Mouse (Mus musculus) spleen, embryonic (tissue): ENCODE results near the gene 4930451I11Rik.

ENCODE experiments used
- CTCF ChIA-PET: fragments of 350-600 bp; sonication (Branson Sonifier 250); formaldehyde crosslinking; loops from one replicate; lab custom pipeline; 2022; lab: Charles Lee

The 4930451I11Rik gene

DNA sequence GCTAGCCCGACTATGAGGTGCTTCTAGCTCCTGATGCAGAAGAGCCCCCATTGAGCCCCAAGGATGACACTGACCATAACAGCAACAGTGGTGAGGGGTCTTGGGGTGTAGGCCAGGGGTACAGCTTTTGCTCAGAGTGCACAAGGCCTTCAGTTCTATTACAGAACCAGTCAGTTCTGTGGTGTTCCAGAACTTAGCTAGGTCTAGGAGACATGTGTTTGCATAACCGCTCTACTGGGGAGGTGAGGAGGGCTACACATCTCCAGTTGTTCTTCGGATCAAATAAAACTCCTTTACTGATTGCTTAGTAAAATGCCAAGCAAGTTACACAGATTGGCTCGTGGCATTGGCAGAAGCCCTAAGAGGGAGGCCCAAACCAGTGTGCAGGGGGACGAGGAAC, at the start of gene 4930451I11Rik:
4930451I11Rik (minus strand) TSS at position 101 of the 400 bp plus-strand sequence.
- CTCF ChIA-PET = no interaction called here

DNA sequence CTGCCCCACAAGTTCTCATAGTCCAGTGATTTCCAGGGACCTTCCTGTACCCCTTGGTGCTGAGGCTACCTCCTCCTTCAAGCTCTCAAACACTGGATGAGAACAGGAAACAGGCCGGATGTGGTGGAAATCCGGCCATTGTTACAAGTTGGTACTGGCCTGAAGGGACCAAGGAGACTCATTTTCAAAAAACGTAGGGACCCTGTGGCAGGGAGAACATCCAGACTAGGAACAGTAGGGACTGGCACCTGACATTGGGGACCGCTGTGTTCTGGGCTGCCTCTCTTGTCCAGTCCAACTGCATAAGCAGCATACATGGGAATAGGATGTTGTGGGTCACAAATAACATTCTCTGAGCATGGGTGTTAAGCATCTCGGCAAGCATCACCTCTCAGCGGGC, 49.6 kb upstream of the 4930451I11Rik start:
- CTCF ChIA-PET = no interaction called here

DNA sequence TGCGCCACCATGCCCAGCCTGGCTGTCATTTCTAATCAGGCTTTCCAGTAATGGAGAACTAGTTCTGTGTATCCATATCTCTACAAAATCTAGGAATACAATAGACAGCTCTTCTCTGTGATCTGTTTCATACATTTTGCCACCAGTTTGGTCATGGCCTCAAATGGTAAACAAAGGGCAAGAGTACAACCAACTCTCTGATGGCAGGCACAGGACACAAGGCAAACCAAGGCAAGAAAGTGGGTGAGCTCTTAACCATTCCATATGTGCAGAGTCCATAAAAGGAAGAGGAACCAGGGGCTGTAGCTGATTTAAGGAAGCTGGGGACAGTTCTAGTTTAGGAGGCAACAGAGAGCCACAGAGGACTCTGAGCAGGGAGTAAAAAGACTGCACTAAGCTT, 45.8 kb upstream of the 4930451I11Rik start:
- CTCF ChIA-PET = no interaction called here

DNA sequence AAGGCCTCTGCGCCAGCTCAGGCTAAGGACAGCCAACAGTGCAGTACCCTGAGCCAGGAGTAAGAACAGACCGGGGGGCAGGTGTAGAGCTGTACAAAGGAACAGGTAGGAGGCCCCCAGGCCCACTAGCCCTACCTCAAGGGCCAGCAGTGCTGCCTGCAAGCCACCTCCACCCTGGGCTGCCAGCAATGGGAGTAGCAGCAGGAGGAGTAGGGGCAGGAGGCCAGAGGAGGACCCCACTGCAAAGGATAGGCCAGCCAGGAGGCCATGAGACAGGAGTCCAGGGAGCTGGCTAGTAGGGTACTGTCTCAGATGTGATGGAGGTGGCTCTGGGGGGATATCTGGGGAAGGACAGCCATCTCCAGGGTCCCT, 39.1 kb upstream of the 4930451I11Rik start:
- CTCF ChIA-PET = no interaction called here

DNA sequence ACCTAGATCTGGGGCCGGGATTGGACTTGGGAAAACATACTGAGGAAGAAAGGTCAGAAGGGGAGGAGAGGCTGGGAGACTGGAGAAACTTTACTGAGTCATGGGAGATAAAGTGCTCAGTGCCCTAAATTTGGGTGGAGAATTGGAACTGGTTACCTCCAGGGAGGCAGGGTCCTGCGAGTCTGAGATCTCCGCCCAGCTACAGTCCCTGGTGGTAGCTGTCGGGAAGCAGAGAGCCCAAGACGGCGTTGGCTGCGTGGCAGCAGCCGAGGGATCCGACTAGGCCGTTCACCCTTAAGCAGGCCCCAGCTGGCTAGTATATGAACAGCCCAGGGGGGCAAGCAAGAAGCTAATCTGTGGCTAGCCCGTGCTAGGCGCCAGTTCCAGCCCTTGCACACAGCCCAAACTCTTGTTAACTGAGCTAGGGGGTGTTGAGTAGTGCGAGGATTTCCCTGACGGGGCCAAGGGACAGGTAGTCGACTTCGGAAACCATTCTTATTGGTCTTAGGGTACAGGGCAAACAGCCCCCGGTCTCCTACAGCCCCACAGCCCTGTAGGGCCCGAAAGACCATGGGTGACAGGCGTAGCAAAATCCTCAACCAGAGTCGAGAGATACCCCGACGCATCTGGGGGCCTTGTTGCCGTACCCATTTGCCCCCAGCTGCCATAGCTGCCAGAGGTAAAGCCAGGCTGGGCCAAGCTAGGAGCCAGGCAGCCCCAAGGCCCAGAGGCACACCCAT, 38.5 kb upstream of the 4930451I11Rik start:
- CTCF ChIA-PET = no interaction called here

DNA sequence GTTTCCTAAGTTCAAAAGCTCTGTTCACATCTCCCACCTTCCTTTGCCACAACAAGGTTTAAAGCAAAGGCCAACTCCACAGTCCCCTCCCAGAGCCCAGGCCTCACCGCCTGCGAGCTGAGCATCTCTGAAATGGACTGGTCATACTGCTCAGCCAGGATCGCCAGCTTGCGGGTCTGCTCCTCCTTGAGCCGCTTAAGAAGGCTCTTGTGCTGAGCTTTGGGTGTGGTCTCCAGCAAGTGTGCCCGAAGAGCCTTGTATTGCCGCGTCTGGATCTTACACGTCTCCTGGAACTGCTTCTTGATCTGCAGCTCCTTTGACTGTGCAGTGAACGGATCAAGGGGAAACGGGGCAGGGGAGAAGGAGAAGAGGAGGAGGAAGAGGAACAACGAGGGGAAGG, 36.6 kb upstream of the 4930451I11Rik start:
- CTCF ChIA-PET = no interaction called here

DNA sequence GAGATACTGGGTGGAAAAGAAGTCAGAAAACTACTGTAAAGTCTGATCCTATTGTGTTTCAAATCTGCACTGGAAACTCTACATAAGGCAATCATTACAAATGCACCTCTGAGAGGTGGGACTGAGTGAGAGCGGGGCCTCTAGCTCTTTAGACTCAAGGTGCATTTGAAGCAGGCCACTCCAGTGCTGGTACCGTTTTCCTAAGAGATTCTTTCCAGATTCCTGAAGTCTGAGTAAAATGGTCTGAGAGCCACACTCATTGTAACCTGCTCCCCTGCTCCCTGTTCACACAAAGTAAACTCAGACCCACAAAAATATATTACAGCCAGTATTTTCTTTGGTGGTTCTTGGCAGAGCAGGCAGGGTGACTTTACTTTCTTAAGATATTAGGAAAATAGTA, 36.1 kb upstream of the 4930451I11Rik start:
- CTCF ChIA-PET = no interaction called here

DNA sequence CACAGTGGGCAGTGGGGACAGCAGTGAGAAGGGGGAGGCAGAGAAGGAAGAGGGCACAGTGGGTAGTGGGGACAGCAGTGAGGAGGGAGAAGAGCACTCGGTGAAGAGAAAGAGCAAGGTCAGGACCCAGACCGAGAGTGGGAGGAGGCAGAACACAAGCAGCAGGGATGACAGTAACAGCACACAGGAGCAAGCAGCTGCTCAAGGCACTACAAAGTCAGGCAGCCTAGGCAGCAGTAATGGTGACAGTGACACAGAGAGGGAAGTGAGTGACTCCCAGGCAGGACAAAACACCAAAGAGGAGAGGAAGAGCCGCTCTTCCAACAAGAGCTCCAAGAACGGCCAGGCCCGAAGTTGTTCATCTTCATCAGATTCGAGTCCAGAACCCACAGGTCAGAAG, 32.4 kb upstream of the 4930451I11Rik start:
- CTCF ChIA-PET = interaction anchor here (1.1 kb wide), 1 partner anchor 20 kb away, joined by 3 read pairs; no protein-coding TSS in a partner anchor

DNA sequence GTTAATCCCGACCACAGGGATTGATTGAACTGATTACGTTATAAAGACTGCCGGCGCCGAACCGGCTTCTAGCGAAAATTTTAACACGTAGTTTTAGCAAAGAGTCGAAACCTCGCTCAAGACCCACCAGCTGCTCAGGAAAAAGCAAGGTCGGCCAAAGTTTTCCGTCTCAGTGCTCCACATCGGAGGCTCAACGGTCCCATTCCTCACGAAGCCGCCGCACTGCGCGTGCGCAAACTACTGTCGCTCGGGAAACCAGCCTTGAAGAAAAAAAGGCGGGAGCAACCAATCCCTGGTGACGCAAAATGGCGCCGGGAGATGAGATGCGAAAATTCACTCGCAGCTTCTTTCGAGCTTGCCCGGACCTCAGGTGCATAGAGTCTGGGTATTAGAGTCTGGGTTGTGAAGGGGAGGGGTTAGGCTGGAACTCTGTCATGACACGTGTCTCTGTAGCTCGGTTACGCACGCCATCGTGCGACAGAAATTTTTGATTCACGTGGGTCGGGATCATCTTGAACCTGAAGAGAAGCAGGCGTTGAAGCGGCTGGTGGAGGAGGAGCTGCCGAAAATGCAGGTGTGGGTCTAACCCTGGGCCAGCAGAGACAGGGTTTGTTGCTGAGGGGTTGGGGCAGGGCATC, 30.8 kb upstream of the 4930451I11Rik start, which contains the start of gene Ino80e:
Ino80e (minus strand) TSS at position 231 of the 638 bp plus-strand sequence.
- CTCF ChIA-PET = interaction anchor here (0.6 to 1.6 kb wide), 3 partner anchors 23 to 194 kb away, joined by 4 to 7 read pairs (median 4); partner anchors contain the start of gene Taok2

DNA sequence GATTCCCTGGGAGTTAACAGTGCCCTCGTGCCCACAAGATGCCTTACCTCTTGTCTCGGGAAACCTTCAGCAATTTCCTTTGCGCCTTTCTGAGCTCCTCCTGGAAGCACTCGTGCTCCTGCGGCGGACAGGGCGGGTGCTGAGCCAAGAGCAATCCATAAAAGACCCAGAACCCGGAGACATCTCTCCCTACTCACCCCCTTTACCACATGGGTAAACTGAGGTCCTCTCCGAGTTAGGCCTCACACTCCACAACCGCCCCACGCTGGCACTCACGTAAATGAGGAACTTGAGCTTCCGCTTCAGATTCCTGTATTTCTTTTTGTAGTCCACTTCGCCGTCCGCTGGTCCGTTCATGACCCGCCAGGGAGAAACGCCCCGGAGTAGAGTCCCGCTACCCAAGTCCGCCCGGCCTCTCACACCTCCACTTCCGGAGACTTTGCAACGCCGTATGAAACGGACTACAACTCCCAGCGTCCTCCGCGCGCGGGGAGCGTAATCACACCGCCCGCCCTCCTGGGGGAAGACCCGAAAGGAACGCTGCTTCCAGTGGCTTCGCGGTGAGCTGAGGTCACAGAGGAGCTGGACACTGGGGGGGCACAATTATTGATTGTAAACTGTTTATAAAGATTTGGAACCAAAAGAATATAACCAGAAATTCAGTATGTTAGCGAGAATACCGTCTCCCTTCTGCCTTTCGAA, 30.1 kb upstream of the 4930451I11Rik start, which contains the start of gene Hirip3:
Hirip3 (plus strand) TSS at position 544 of the 702 bp plus-strand sequence.
- CTCF ChIA-PET = interaction anchor here (0.6 to 1.6 kb wide), 4 partner anchors 23 to 193 kb away, joined by 4 to 7 read pairs (median 4); partner anchors contain the start of gene Taok2

DNA sequence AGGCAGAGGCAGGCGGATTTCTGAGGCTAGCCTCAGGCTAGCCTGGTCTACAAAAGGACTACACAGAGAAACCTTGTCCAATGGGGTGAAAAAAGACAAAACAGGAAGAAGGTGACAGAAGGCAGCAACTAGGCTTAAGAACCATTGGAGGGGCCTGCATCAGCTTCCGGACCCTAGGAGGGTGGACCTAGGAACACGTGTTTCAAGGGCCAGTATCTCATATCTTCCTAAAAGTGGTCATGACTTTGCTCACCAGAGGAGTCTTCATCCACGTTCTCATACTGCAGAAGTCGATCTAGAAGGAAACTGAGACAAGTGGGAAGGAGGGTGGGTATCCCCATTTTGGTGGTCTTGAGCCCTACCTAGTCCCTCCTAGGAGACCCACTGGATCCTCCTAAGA, 29.5 kb upstream of the 4930451I11Rik start:
- CTCF ChIA-PET = interaction anchor here (0.6 kb wide), 2 partner anchors 52 to 227 kb away, joined by 4 read pairs; no protein-coding TSS in a partner anchor

DNA sequence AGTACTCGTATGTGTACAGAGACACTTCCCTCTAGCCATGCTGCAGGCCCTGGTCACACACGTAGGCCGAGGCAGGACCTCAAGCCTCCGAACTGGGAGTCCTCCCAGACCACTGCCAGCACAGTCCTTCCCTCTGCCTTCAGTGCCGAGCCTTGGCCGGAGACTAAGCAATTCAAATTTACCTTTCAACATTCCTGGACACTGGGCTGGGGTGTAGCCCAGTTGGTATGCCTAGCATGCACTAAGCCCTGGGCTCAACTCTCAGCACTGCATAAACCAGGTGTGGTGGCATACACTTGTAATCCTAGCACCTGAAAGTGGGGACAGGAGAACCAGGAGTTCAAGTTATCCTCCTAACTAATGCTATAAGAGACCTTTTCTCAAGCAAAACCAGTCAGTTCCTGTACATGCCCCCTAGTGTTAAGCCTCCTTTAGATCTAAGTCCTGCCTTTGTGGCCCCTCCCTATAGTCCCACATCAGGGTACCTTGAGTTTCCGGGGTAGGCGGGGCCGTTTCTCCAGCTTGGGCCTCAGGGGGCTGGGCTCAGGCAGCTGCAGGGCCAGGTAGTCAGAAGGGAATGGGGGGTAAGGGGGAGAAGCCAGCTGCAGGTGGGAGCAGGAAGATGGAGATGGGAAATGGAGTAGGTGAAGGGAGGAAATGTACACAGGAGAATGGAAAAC, 25.4 kb upstream of the 4930451I11Rik start:
- CTCF ChIA-PET = no interaction called here

DNA sequence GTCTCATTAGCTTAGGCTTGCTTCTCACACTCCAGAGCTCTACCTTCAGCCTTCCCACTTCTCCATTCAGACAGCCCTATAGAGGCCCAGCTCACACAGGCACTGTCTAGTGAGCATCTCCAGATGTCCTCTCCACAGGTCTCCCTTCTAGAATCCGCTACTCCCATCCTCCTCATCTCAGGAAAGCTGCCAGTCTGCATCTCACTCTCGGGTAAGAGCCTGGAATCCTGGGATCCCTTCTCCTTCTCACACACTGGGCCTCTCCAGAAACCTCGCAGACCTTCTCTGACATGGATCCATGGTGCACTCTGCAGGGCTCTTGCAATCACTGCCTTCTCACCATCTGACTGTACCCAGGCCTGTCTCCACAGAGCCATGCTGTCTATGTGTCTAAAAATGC, 24.2 kb upstream of the 4930451I11Rik start:
- CTCF ChIA-PET = no interaction called here

DNA sequence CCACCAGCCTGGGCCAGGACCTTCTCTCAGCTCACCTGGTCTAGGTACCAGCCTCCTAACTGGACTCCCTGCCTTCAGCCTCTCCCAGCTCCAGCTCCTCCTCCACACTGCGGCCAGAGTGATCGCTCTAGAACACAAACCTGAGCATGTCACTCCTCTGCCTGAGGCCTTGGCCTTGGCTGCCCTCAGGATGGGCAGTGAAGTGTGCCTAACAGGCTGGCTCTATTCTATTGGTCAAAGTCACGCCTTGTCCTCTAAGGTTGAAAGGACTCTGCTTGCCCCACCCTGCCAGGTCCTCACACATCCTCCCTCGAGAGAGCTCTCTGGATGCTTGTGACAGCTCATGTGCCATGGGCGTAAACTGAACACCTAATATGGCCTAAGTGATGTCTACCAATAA, 22.0 kb upstream of the 4930451I11Rik start:
- CTCF ChIA-PET = interaction anchor here (0.6 kb wide), 1 partner anchor 258 kb away, joined by 3 read pairs; no protein-coding TSS in a partner anchor

DNA sequence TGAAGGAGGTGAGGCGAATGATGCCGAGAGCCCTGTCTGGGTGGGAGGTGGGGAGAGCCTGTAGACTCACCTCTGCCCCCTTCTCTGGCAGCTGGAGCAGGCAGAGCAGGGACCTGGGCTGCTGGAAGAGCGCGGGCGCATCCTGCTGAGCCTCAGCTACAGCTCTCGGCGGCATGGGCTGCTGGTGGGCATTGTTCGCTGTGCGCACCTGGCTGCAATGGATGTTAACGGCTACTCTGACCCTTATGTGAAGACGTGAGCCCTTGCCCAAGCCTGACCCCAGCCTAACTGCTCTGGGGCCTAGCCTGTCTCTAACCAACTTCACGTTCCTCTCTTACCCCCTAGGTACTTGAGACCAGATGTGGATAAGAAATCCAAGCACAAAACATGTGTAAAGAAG, 19.8 kb upstream of the 4930451I11Rik start:
- CTCF ChIA-PET = no interaction called here

DNA sequence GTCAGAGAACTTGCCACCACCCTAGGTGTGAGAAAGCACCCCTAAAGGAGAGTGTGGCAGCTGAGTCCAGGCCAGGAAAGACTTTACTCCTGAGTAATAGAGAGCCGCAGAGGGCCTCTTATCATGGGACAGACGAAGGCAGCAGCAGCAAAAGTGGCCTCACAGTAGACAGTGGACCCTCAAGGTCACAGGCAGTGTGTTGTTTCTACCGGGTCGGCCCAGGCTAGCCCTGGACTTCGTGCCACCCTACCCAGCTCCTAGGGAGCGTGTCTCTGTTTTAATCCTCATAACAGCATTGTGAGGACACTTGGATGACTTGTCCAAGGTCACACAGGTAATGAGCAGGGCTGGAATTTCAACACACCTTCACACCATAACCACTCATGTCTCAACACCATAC, 18.7 kb upstream of the 4930451I11Rik start:
- CTCF ChIA-PET = no interaction called here

DNA sequence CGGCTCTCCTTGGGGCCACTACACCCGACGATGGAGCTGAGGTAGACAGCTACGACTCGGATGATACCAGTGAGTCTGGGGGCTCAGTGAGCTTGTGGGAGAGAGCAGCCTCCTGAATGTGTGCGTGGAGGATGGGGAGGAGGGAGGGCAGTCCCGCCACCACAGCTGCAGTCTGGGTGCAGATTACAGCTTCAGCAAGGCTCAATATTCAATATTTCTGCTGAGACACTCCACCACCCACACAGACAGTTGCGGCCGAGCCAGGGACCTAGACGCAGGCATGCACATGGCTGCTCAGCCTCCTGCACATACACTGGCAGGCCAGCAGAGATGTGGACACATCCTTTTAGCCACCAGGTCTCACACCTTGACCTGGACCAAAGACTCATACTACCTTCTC, 17.4 kb upstream of the 4930451I11Rik start:
- CTCF ChIA-PET = no interaction called here

DNA sequence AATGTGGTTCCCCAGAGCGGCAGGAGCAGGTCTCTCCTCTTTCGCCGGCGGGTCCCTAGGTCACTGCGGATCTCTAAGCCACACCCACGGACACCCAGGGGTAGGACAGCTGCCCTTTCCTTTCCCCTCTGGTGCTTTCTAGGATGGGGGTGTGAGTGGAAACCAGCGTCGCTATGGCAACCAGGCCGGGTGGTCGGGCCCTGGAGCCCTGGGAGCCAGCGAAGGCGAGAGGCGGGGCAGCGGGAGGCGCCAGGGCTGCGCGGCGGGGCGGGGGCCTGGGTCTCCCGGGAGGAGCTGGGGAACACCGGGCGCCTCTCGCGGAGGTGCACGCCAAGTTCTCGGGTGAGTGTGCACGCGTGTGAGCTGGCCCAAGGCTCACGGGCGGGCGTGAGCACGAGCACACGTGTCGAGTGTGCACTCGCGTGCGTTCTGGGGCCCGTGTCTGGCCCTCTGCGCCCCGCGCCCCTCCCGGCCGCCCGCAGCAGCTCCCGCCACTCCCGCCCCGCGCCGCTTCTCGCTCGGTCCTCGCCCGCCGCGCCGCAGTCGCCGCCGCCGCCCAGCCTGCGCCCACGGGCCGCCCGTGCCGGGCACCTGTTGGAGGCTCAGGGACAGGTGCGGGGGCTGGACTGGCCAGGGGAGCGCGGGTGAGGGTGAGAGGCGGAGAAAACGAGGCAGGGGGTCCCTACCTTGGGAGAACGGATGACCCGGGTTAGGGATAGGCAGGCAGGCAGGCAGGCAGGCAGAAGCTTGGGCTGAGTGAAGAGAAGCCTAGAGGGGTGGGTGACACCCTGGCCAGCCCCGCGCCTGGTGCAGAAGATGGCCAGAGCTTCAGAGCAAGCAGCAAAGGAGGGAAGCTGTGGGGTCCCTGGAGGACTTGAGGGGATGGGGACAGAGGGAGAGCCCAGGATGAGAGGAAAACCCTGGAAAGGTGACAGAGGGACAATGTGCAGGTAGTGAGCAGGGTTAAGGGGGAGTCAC, 16.3 kb upstream of the 4930451I11Rik start:
- CTCF ChIA-PET = no interaction called here

DNA sequence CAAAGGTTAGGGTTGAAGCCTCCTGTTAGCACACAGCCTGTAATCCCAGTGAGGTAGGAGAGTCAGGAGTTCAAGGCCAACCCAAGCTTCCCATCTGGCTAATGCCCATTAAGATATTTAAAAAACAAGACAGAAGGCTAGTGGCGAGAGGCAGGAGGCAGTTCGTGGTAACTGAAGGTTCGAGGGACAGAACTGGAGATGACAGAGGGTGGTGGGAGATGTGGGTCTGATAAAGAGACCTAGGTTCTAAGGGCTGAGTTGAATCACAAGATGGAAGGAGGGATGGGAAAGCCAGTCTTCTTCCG, 15.6 kb upstream of the 4930451I11Rik start, which contains the start of gene Doc2a:
Doc2a (plus strand) TSS at position 301 of the 305 bp plus-strand sequence.
- CTCF ChIA-PET = no interaction called here

DNA sequence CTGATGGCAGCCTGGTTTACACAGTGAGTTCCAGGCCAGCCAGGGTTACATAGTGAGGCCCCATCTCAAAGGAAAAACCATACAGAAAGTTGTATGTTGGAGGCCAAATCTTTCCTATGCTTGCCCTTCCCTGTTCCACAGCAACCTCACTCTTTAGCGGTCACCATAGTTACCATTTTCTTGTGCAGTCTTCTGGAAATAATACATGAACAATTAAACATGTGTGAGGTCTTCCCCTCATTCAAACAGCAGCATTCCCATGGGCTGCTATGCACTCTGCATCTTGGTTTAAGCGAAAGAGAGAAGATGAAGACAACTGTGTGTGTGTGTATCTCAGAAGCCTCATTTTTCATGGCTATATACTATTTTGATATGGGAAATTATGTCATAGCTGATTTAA, 14.1 kb upstream of the 4930451I11Rik start:
- CTCF ChIA-PET = no interaction called here
